Mouse (Mus musculus) heart, embryonic 14.5 days (tissue): Measurements from ENCODE around the gene Nell2. TPM values are rescaled to one million over a fixed set of nuclear protein-coding genes. Genes with fewer than 3 reads are reported as not detected.

ENCODE experiments used
- ATAC-seq: fragments of 200-750 bp; cut with Nextera tagmentation; 2 replicates; pipeline ENCODE4 v1.8.0; 2017; ENCODE audit warnings: low read depth, moderate TSS enrichment; ENCODE audit not compliant: insufficient number of reproducible peaks, insufficient read depth, low FRiP score
- H3K27ac ChIP-seq, 2 experiments: fragments of 200-500 bp in 1 of 2; fragments of 300-500 bp in 1 of 2; sonication (generic) in 1 of 2; replicated peaks in 1 of 2; 2 replicates each; pipeline ENCODE4 v1.5.1; 2012 to 2014; ENCODE audit warnings: low read depth in 2 of 2, low read length in 2 of 2, control low read depth in 1 of 2, mild to moderate bottlenecking in 1 of 2, mixed read lengths in 1 of 2; ENCODE audit not compliant: control insufficient read depth in 1 of 2, insufficient read depth in 1 of 2
- H3K27me3 ChIP-seq: fragments of 300-500 bp; sonication (generic); 2 replicates; pipeline ENCODE4 v1.6.1; 2014; ENCODE audit warnings: mild to moderate bottlenecking, low read length, control low read depth; ENCODE audit not compliant: control insufficient read depth, insufficient read depth
- H3K36me3 ChIP-seq: fragments of 300-500 bp; sonication (generic); 2 replicates; pipeline ENCODE4 v1.6.1; 2014; ENCODE audit warnings: mild to moderate bottlenecking, control low read depth, low read length, mixed read lengths; ENCODE audit not compliant: control insufficient read depth, insufficient read depth
- H3K4me1 ChIP-seq, 2 experiments: fragments of 200-500 bp in 1 of 2; fragments of 300-500 bp in 1 of 2; sonication (generic) in 1 of 2; 2 replicates each; pipeline ENCODE4 v1.6.1; 2012 to 2014; ENCODE audit warnings: low read length in 2 of 2, control low read depth in 1 of 2, mixed read lengths in 1 of 2; ENCODE audit not compliant: control insufficient read depth in 2 of 2, insufficient read depth in 2 of 2
- H3K4me2 ChIP-seq: fragments of 300-500 bp; sonication (generic); 2 replicates; pipeline ENCODE4 v1.6.1; 2014; ENCODE audit warnings: mild to moderate bottlenecking, low read length
- H3K4me3 ChIP-seq, 2 experiments: fragments of 200-500 bp in 1 of 2; fragments of 300-500 bp in 1 of 2; sonication (generic) in 1 of 2; 2 replicates each; pipeline ENCODE4 v1.5.1; 2012 to 2014; ENCODE audit warnings: low read length in 2 of 2, mild to moderate bottlenecking in 2 of 2, control low read depth in 1 of 2, low read depth in 1 of 2, moderate library complexity in 1 of 2; ENCODE audit not compliant: control insufficient read depth in 1 of 2, insufficient read depth in 1 of 2
- H3K9ac ChIP-seq: fragments of 300-500 bp; sonication (generic); 2 replicates; pipeline ENCODE4 v1.6.1; 2014; ENCODE audit warnings: mild to moderate bottlenecking, low read length
- H3K9me3 ChIP-seq: fragments of 300-500 bp; sonication (generic); 2 replicates; pipeline ENCODE4 v1.6.1; 2016; ENCODE audit warnings: low read length, control low read depth; ENCODE audit not compliant: control insufficient read depth
- WGBS: fragments of 180-500 bp; shearing (Covaris S2); extraction: QIAGEN DNeasy Blood & Tissue Kit; methylation state at CpG from one replicate; pipeline ENCODE4 v1.1.7; 2014; 5-methylcytosine and 5-hydroxymethylcytosine counted together
- polyA plus RNA-seq: library from polyadenylated mRNA; unstranded; fragments of >200 nt; fragmentation: Nextera tagmentation; extraction: Ambion mirVana; gene quantifications from 2 replicates; pipeline ENCODE4 v1.2.1, GENCODE M21; 2014

The Nell2 gene
- polyA plus RNA-seq, 1 experiment from 2014 or later = 2.0 TPM

- Histone ChIP-seq H3K9ac (no peak overlapping the region), H3K27me3 (no peaks in the 10 kb centered on the region), H3K9me3 (no peaks in the 10 kb centered on the region), H3K36me3 (no peaks in the 10 kb centered on the region), H3K4me2 (no peak overlapping the region), H3K27ac (no peak overlapping the region), H3K4me3 (no peak overlapping the region), H3K4me1 (no peaks in the 10 kb centered on the region)
- no peak for ATAC-seq
- 72% methylated on average over 7 of the region's 7 CpGs for whole genome bisulfite sequencing
These were observed 442.4 kb downstream of the Nell2 start for GRCm38 (mm10) chr15:95085962-95086361.

- 91% methylated on average over 11 of the region's 11 CpGs for WGBS
- H3K4me3 ChIP-seq = no peak overlapping the region
- ATAC-seq = no peak
- H3K27ac ChIP-seq = no peak overlapping the region
- no peak overlapping the region for H3K9ac ChIP-seq
- H3K27me3 ChIP-seq = no peaks in the 10 kb centered on the region
- H3K36me3 ChIP-seq = no peaks in the 10 kb centered on the region
- no peaks in the 10 kb centered on the region for H3K4me1 ChIP-seq
- H3K4me2 ChIP-seq = no peak overlapping the region
- H3K9me3 ChIP-seq = no peaks in the 10 kb centered on the region
These were observed 446.7 kb downstream of the Nell2 start for GRCm38 (mm10) chr15:95081654-95082053.

GRCm38 (mm10) chr15:95075356-95075755 is 453.0 kb downstream of the Nell2 start:
- no peak overlapping the region for H3K27ac ChIP-seq
- H3K4me3 ChIP-seq = no peak overlapping the region
- H3K27me3 ChIP-seq = no peaks in the 10 kb centered on the region
- H3K4me1 ChIP-seq = no peaks in the 10 kb centered on the region
- ATAC-seq = no peak
- WGBS = 78% methylated on average over 12 of the region's 12 CpGs
- no peaks in the 10 kb centered on the region for H3K9me3 ChIP-seq
- no peak overlapping the region for H3K4me2 ChIP-seq
- no peak overlapping the region for H3K9ac ChIP-seq
- no peaks in the 10 kb centered on the region for H3K36me3 ChIP-seq

- no peak overlapping the region for H3K4me3 ChIP-seq
- no peaks in the 10 kb centered on the region for H3K27me3 ChIP-seq
- H3K27ac ChIP-seq = no peak overlapping the region
- H3K9ac ChIP-seq = no peak overlapping the region
- 84% methylated on average over 7 of the region's 7 CpGs for WGBS
- H3K36me3 ChIP-seq = no peaks in the 10 kb centered on the region
- no peak overlapping the region for H3K4me2 ChIP-seq
- no peaks in the 10 kb centered on the region for H3K4me1 ChIP-seq
- ATAC-seq = no peak
- H3K9me3 ChIP-seq = no peaks in the 10 kb centered on the region
These were observed 457.5 kb downstream of the Nell2 start for GRCm38 (mm10) chr15:95070881-95071280.

- no peak for ATAC-seq
- Histone ChIP-seq H3K9me3 (no peaks in the 10 kb centered on the region), H3K4me1 (no peaks in the 10 kb centered on the region), H3K9ac (no peak overlapping the region), H3K36me3 (no peaks in the 10 kb centered on the region), H3K4me3 (no peak overlapping the region), H3K4me2 (no peak overlapping the region), H3K27ac (no peak overlapping the region), H3K27me3 (no peaks in the 10 kb centered on the region)
- 68% methylated on average over 1 of the region's 1 CpGs for WGBS
These were observed 459.6 kb downstream of the Nell2 start for GRCm38 (mm10) chr15:95068799-95069198.

- no peak overlapping the region for H3K4me3 ChIP-seq
- no peak overlapping the region for H3K4me2 ChIP-seq
- H3K9ac ChIP-seq = no peak overlapping the region
- no peaks in the 10 kb centered on the region for H3K36me3 ChIP-seq
- no peak overlapping the region for H3K27ac ChIP-seq
- no peaks in the 10 kb centered on the region for H3K9me3 ChIP-seq
- no peak for ATAC-seq
- WGBS = 71% methylated on average over 1 of the region's 1 CpGs
- no peaks in the 10 kb centered on the region for H3K4me1 ChIP-seq
- no peaks in the 10 kb centered on the region for H3K27me3 ChIP-seq
These were observed 460.3 kb downstream of the Nell2 start for GRCm38 (mm10) chr15:95068023-95068422.

GRCm38 (mm10) chr15:95055081-95055650 is 473.2 kb downstream of the Nell2 start:
- Histone ChIP-seq H3K4me3 (no peak overlapping the region), H3K27me3 (no peaks in the 10 kb centered on the region), H3K27ac (no peak overlapping the region), H3K4me2 (no peak overlapping the region), H3K9me3 (peaks cover 4% of the 10 kb centered on the region), H3K36me3 (no peaks in the 10 kb centered on the region), H3K4me1 (no peaks in the 10 kb centered on the region), H3K9ac (no peak overlapping the region)
- 82% methylated on average over 8 of the region's 8 CpGs for WGBS
- no peak for ATAC-seq

- Histone ChIP-seq H3K4me3 (no peak overlapping the region), H3K9ac (no peak overlapping the region), H3K4me1 (no peaks in the 10 kb centered on the region), H3K4me2 (no peak overlapping the region), H3K27me3 (no peaks in the 10 kb centered on the region), H3K27ac (no peak overlapping the region), H3K36me3 (no peaks in the 10 kb centered on the region), H3K9me3 (no peaks in the 10 kb centered on the region)
- no peak for ATAC-seq
- 72% methylated on average over 6 of the region's 6 CpGs for WGBS
These were observed 479.1 kb downstream of the Nell2 start for GRCm38 (mm10) chr15:95049171-95049729.
